Mouse (Mus musculus): ENCODE measurements around the gene Clip1.
A peak's percentile ranks its signal among the peaks of the same experiment; 100 is the strongest.

Clip1 gene

DNA sequence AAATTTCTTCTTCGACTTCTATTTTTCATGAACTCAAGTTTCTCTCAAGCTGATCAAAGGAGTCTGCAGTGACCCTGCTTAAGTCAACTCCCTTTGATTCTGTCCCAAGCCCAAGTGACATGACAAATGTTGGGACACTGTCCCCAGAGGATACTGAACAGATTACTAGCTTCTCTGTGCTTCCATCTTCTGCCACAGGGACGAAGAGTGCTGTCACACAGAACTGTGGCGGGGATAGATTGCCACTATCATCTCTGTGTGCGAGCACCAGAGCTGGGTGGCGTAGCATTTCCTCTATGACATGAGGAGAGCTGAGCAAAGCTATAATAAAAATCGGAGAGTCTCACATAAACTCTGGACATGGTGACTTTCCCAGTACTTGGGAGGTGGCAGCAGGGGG lies 82.2 kb downstream of the Clip1 start:
- no peak for DNase-seq (ENCODE audit: inconsistent ontology term)

DNA sequence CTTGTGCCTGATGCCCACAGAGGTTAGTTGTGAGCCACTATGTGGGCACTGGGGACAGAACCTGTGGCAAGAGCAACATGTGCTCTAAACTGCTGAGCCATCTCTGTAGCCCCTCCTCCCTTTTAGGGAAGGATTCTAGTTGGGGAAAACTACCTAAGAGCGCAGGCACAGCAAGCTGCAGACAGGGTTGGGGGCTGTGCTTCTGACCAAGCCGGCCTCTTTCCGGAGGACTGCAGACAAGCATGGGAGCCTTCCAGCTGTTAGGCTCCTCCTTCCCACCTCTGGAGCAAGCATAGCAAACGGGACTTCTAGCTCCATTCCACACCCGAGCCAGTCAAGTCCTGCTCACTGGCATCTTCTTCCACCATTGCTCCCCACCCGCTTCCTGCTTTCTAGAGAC lies 85.1 kb downstream of the Clip1 start:
- no peak for DNase-seq (ENCODE audit: inconsistent ontology term)

DNA sequence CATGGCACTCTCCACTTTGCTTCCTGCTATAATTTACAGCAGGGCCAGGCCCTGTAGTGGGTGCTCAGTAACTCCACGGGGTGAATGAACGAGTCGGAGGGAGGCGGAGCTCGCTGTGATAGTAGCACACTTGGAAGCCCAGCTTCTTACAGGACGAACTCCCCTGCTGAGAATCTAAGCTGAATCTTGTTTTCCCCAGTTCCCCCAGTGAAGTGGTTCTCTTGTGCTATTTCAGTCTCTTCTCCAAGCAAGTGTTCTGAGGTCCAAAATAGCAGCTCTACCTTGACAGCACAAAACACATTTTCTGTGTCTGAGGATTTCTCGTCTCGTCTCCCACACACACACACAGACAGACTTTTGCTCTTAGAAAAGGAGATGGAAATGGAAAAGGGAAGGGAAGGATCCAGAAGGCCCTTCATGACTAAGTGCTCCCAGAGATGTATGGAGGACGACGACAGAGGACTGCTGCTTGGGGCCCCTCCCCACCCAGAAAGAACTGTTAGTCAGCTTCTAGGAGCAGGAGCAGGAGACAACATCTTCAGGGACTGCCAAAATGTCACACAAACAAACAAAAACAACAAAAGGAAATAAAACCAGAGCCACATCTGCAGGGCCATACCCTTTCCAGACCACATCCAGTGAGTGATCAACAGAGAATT lies 90.7 kb downstream of the Clip1 start:
- no peak for DNase-seq (ENCODE audit: inconsistent ontology term)

DNA sequence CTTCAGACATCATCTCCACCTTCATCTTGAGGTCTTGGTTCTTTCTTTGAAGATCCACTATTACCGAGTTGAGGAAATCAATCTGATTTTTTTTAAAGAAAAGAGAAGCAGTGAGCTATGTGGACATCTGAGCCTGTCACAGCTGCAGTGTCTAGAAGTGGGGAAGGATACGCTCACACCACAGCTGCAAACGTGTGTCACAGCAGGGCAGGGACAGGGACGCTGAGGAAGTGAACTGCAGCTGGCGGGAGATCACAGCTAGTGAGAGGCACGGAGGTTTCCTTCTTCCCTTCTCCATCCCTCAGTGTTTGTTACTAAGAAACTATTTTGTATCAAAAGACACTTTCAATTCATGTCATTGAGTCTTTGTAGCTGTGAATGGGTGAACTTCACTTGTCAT lies 104.4 kb downstream of the Clip1 start:
- DNase-seq (ENCODE audit: inconsistent ontology term): no peak

DNA sequence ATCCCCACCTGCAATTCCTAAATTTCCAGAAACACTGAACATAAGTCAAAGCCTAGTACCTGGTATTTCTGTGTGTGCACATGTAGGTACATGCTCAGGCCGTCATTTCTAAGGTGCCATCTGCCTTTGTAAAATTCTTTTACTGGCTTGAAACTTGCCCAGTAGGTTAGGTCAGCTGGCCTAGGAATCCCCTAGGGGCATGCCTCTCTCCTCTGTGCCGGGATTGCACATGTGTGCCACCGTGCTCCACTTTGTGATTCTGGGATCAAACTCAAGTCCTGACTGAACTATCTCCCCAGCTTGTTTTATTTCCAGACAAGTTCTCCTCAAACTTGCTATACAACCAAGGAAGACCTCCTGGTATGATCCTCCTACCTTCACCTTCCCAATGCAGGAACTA lies 107.7 kb downstream of the Clip1 start:
- no peak for DNase-seq (ENCODE audit: inconsistent ontology term)

DNA sequence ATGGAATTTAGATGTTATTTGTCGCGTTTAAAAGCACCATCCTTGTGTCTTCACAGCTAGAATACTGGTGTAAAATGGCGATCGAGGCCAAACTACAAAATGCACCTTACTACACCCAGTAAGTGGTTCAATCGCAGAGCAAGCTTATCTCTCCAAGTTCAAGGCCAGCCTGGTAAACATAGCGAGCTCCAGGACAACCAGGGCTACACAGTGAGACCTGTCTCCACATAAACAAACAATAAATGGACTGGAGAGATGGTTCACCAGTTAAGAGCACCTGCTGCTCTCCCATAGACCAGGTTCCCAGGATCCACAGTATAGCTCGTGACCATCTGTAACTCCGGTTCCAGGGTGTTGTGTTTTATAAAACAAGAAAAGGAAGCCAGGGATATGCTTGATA lies 111.1 kb downstream of the Clip1 start:
- DNase-seq (ENCODE audit: inconsistent ontology term): no peak

DNA sequence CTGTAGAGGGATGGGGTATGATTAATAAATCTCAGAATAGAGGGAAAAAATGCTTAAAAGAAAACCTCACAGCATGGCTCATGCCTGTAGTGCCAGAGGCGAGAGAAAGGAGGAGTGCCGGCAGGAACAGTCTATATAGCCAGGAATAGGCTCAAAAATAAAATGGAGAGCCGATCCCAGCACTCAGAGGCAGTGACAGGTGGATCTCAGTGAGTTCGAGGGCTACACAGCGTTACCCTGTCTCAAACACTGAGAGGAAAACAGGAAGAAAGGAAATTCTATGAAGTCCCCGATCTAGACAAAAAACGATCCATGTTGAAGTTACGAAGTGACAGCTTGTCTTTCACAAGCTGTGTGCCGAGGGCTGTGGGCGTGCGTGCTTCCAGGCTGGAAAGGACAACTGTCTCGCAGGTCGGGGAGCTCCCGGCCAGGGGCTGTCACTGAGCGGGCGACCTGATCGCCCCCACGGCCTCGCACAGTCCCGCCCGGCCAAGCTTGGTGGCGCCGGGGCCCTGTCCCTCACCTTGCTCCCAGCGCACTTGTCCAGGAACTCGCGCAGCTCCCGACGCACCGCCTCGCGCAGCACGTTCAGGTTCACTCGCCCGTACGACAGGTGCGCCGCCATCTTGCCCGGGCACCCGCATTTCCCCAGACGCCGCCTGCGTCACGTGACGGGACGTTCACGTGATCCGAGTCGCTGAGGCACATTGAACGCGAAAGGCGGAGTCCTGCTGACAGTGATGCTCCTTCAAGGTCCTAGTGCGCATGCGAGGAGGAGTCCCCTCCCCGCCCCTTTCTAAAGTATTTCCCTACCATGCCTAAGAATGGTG lies 111.8 kb downstream of the Clip1 start, which contains the start of gene Vps33a:
Vps33a (minus strand) TSS at position 682 of the 830 bp plus-strand sequence.
- peak; percentile 94 for DNase-seq (ENCODE audit: inconsistent ontology term)

DNA sequence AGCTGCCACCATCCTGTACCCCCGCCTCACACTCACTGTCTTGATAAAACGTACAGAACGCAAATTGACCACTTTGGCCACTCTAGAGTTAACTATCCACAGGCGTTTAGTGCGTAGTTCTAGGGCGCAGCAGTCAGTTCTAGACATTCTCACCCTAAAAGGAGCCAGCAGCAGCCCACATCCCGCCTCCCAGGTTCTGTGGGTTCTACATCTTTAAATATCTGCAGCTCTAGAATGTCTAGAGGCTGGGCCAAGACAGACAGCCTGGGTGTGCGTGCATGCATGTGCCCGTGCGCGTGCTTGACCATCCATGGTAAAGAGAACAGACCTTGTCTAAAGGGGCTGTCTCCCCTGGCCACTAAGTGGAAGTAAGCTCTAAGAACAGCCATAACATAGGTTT lies 123.3 kb downstream of the Clip1 start:
- DNase-seq (ENCODE audit: inconsistent ontology term): no peak

DNA sequence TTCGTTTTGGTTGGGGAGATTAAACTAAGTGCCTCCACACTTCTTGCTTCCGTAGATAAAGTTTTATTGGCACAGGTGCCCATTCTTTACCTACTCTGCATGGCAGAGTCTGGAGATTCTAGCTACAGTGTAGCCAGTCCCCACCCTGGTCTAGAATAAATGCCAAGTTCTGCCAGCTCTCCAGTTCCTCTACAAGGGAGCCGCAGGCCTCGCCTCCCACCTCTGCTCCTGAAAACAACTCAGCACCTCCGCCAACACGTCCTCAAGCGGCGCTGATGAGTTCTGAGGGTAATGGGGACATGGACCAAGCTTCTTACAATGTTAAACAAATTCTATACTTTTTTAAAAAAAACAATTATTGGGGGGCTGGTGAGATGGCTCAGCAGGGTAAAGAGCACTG lies 124.8 kb downstream of the Clip1 start:
- DNase-seq (ENCODE audit: inconsistent ontology term): no peak

DNA sequence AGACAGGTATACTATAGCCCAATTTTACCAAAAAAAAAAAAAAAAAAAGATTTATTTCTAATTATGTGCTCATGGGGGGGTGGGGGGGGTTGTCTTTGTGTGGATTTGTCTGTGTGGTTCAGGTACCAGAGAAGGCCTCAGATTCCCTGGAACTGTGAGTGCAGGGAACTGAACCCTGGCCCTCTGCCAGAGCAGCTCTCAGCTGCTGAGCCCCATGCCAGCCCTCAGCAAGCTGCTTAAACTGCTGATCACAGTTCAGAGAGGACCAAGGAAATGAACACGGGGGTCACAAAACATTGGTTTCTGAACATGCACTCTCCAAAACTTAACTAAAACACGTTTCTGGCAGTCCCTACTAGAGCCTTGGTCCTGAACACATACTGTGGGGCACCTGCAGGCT lies 128.0 kb downstream of the Clip1 start:
- DNase-seq (ENCODE audit: inconsistent ontology term): no peak

DNA sequence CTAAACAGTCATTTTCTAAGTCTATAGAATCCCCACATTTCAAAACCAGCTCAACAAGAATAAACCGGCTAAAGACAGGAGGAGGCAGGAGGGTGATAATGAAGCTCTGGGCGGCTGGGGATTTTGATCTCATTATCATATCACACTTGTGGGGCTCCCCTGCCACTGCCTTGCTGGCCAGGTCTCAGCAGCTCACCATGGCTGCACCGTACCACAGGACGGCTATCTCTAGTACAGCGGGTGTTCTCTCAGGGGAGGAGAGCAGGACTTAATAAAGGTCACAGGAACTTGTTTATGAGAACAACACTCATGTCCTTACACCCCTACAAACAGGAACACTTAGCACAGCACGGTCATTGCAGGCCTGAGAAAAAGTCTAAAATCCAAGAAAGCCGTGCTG lies 128.7 kb downstream of the Clip1 start:
- no peak for DNase-seq (ENCODE audit: inconsistent ontology term)

DNA sequence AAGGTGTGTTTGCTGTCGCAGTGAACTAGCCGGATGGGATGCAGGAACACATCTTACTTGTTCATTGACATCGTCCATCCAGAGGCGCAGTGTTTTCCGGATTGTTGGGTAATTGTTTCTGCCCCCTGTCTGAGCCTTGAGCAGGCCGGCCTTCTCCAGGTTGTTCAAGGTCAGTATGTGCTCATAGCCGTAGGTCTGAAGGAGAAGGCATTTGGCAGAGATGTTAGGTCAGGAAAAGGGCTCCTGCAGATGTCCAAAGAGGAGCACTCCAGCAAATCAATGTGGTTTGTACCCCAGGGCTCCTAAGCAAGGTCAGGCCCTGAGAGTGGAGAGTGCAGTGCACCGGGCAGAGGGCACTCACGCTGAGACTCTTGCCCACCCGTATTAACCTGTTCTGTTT lies 150.6 kb downstream of the Clip1 start:
- no peak for DNase-seq (ENCODE audit: inconsistent ontology term)

DNA sequence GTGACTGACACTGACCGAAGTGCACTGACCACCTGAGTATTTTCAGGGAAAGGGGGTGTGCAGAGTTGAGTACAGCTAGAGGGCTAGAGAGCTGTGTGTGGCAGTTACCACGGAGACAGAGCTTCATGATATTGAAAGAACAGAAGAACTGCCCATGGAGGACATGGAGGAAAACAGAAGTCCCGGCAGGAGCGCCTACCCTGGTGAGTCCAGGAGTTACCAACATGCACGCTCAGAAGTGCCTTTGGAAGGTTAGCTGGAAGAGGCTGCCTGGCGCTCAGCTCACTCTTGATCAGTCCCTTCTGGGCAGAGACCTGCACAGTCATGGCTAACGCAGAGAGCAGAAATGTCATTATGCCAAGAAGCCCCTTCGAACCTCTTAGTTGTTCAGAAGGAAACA lies 154.4 kb downstream of the Clip1 start:
- no peak for DNase-seq (ENCODE audit: inconsistent ontology term)

DNA sequence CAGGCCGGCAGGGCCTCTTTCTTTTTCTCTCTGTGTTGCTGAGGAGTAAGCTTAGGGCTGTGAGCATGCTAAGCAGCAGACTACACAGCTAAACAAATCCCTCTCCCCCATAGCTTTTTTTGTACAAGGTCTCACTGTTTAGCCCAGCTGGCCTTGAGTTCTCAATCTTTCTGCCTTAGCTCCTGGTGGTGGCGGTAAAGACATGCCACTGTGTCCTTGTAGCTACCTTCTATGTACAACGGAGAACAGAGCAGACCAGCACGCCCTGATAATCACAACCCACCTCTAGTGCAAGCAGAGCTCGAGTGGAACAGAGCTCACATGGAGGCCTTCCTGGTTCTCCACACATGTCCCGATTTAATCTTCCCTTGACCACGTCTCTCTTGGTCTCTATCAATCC lies 155.8 kb downstream of the Clip1 start:
- no peak for DNase-seq (ENCODE audit: inconsistent ontology term)

All from Muller cell, postnatal 12 days (primary cell).